Mouse (Mus musculus) hindbrain, embryonic 13.5 days (tissue): ENCODE data around the gene Olfr1395. TPM values are rescaled to one million over a fixed set of nuclear protein-coding genes. Genes with fewer than 3 reads are reported as not detected.
"Not testable (repeated sequence)": the region's sequence is repeated elsewhere in the genome, so short reads cannot be mapped to it uniquely, and the experiment has no call there.

ENCODE experiments used
- ATAC-seq: fragments of 200-750 bp; cut with Nextera tagmentation; 2 replicates; pipeline ENCODE4 v1.8.0; 2017; ENCODE audit warnings: moderate TSS enrichment; ENCODE audit not compliant: low FRiP score
- H3K27ac ChIP-seq: fragments of 300-500 bp; sonication (generic); 2 replicates; pipeline ENCODE4 v1.5.1; 2015; ENCODE audit warnings: inconsistent platforms, mild to moderate bottlenecking, moderate library complexity
- H3K27me3 ChIP-seq: fragments of 300-500 bp; sonication (generic); 2 replicates; pipeline ENCODE4 v1.6.1; 2015; ENCODE audit warnings: mild to moderate bottlenecking, inconsistent platforms
- H3K36me3 ChIP-seq: fragments of 300-500 bp; sonication (generic); 2 replicates; pipeline ENCODE4 v1.6.1; 2015; ENCODE audit warnings: mild to moderate bottlenecking, inconsistent platforms
- H3K4me1 ChIP-seq: fragments of 300-500 bp; sonication (generic); replicated peaks from 2 replicates; pipeline ENCODE4 v1.6.1; 2015; ENCODE audit warnings: inconsistent platforms
- H3K4me2 ChIP-seq: fragments of 300-500 bp; sonication (generic); 2 replicates; pipeline ENCODE4 v1.6.1; 2015; ENCODE audit warnings: inconsistent platforms, mild to moderate bottlenecking, moderate library complexity
- H3K4me3 ChIP-seq: fragments of 300-500 bp; sonication (generic); 2 replicates; pipeline ENCODE4 v1.5.1; 2015; ENCODE audit warnings: mild to moderate bottlenecking, inconsistent platforms
- H3K9ac ChIP-seq: fragments of 300-500 bp; sonication (generic); 2 replicates; pipeline ENCODE4 v1.6.1; 2015; ENCODE audit warnings: mild to moderate bottlenecking, inconsistent platforms
- H3K9me3 ChIP-seq: fragments of 300-500 bp; sonication (generic); 2 replicates; pipeline ENCODE4 v1.6.1; 2016; ENCODE audit warnings: inconsistent platforms
- WGBS: fragments of 180-500 bp; shearing (Covaris S2); methylation state at CpG from one replicate; pipeline ENCODE4 v1.1.7; 2015; 5-methylcytosine and 5-hydroxymethylcytosine counted together
- polyA plus RNA-seq: library from polyadenylated mRNA; unstranded; fragments of >200 nt; fragmentation: Nextera tagmentation; extraction: Ambion mirVana; gene quantifications from 2 replicates; pipeline ENCODE4 v1.2.1, GENCODE M21; 2015

The Olfr1395 gene
- polyA plus RNA-seq, 1 experiment from 2014 or later: not detected

DNA sequence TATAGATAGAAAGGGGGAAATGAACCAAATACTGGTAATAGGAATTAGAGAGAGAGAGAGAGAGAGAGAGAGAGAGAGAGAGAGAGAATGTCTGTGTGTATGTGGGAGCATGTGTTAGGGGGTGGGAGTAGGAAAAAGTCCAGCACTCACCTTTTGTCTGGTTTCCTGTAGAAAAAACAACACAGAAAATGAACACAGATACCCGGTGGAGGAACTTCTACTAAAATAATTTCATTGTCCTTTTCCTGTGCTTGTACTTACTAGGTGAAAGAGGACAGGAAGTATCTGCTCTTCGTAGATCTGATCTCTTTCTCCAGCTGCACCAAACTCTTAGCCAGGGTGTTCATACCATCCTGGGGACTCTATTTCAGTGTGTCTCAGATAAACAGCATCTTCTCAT is 27.9 kb upstream of the Olfr1395 start:
- Histone ChIP-seq H3K27ac (no peak overlapping the region), H3K4me2 (no peak overlapping the region), H3K9ac (no peak overlapping the region), H3K9me3 (no peaks in the 10 kb centered on the region), H3K36me3 (no peaks in the 10 kb centered on the region), H3K4me1 (no peaks in the 10 kb centered on the region), H3K4me3 (no peak overlapping the region), H3K27me3 (no peaks in the 10 kb centered on the region)
- WGBS: 73% methylated on average over 2 of the region's 2 CpGs
- ATAC-seq: no peak

DNA sequence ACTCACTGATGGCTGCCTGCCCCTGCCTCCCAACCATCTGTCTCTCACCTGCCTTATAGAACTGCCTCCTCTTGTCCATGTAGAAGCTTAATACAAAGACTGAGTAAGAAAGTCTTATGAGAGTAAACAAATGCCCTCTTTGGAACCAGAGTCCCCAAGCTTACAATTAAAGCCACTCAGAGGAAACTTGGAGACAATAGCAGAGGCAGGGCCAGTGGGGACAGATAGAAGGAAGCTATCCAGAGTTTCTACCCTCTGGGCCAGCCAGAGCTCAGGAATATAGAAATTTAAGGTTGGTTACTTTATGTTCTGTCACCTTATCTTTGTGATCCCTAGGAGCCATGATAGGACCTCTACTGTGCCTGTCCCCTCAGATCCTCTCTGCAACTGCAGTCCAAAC is 27.3 kb upstream of the Olfr1395 start, which contains the start of gene Olfr1396:
Gene Olfr1396, minus strand, starts transcription at position 101 of the 400 bp plus-strand sequence.
- Histone ChIP-seq H3K4me3 (no peak within 1 kb of the TSS), H3K27ac (no peak within 1 kb of the TSS), H3K9ac (no peak within 1 kb of the TSS), H3K36me3 (no peaks in the 10 kb centered on the region), H3K4me1 (no peaks in the 10 kb centered on the region), H3K4me2 (no peak within 1 kb of the TSS), H3K9me3 (no peaks in the 10 kb centered on the region), H3K27me3 (no peaks in the 10 kb centered on the region)
- ATAC-seq: no peak

DNA sequence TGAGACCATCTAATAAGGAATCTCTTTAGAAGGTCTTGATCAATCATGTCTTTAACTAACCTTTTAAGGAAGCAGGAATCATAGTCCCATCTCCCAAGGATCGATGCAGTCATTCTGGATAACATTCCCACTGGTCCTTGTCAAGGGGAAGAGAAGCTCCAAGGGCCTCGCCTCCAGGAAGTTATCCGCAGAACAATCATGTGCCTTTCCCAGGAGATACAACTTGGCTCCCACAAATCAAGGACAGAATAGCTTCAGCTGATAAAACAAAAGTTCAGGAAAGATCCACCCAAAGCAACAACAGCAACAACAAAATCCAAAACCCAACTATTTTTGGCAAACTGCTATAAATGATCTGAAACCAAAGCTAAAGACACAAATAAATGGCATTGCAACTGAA is 22.4 kb upstream of the Olfr1395 start:
- Histone ChIP-seq H3K36me3 (no peaks in the 10 kb centered on the region), H3K4me1 (no peaks in the 10 kb centered on the region), H3K4me3 (no peak overlapping the region), H3K9ac (no peak overlapping the region), H3K9me3 (no peaks in the 10 kb centered on the region), H3K4me2 (no peak overlapping the region), H3K27ac (no peak overlapping the region), H3K27me3 (no peaks in the 10 kb centered on the region)
- WGBS: 95% methylated on average over 3 of the region's 3 CpGs
- ATAC-seq: no peak

DNA sequence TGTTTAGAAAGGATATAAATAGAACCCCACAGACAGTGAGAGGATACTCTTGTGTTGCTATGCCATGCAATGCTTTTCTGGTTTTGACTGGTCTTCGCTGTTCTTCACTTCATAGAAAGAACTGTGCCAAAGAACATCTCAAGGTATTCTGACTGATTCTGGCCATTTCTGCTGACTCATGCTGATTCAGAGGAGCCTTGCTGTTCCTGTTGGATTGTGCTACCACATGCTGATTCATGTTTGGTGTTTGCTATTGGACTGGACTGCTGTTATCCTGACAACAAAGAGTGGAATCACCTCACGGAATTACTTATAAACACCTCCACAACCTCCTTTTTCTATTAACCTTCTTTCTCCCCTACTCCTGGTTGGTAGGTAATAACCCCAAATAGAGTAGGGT is 17.9 kb upstream of the Olfr1395 start:
- Histone ChIP-seq H3K9me3 (no peaks in the 10 kb centered on the region), H3K9ac (no peak overlapping the region), H3K4me2 (no peak overlapping the region), H3K27me3 (no peaks in the 10 kb centered on the region), H3K27ac (no peak overlapping the region), H3K4me1 (no peaks in the 10 kb centered on the region), H3K4me3 (no peak overlapping the region), H3K36me3 (no peaks in the 10 kb centered on the region)
- no peak for ATAC-seq
- WGBS: 91% methylated on average over 2 of the region's 2 CpGs

DNA sequence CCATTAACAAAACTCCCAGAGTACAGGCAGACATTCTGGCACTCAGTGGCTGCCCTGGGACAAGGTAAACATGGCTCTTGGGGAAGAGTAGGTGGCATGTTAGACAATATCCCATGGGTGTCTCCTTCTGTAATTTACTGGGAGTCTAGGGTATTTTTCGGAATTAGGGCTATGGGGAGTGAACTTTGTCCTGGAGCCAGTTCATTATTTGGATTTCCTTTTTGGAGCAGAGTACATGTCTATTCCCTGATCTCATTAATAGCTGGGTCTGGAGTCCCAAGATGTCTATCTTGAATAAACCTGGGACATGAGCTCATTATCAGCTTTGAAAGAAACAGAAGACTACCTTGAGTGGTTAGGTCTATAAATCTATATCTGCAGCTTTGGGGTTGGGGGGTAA is 12.0 kb downstream of the Olfr1395 start, which contains the start of gene Olfr1394:
Gene Olfr1394, plus strand, starts transcription at position 301 of the 400 bp plus-strand sequence.
- ATAC-seq: no peak
- Histone ChIP-seq H3K9me3 (no peaks in the 10 kb centered on the region), H3K36me3 (no peaks in the 10 kb centered on the region), H3K4me1 (no peaks in the 10 kb centered on the region), H3K27ac (no peak within 1 kb of the TSS), H3K4me2 (no peak within 1 kb of the TSS), H3K9ac (no peak within 1 kb of the TSS), H3K27me3 (no peaks in the 10 kb centered on the region), H3K4me3 (no peak within 1 kb of the TSS)
- WGBS: 98% methylated on average over 1 of the region's 1 CpGs

DNA sequence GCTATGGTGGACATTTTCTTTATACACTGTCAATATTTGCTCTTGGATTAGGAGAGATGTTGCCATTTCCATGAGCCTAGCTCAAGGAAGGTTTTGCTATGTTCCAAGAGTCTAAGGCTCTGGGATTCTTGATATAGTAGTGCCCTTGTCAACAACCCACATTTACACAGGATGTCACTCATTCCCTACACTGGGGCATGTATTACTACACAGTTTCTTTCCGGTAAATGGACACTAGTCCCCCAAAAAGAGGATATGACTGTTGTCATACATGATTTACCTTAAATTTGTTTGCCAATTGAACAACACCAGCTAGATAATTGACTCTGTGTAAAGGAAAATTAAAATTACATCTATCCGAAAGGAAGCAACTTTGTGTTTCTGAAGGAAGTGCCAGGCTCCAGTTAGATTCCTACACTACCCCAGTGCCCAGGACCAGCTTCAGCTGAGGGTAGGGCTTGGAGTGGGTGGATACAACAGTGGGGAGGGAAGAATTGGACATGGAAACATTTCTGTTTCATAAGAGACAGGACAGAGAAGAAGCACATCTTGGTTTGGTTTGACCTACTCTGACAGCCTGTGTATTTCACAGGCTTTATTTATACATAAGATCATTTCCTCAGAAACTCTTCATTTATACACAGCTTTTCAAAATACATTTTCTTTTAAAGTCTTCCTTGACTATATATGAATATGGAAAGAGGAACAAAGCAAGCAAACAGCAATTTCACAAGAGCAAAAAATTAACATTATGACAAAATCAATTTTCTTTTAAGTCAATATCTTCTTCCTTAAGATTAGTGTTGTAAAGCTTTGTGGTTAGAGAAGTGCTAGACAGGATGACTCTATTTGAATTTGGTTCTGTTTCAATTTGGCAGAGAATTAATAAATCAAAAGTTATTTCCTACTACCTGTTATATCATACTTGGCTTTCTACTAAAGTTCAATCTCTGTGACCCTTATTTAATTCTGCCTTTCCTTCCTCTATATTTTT is 15.0 kb downstream of the Olfr1395 start:
- Histone ChIP-seq H3K9me3 (no peaks in the 10 kb centered on the region), H3K4me1 (no peaks in the 10 kb centered on the region), H3K4me3 (no peak overlapping the region), H3K4me2 (no peak overlapping the region), H3K27ac (no peak overlapping the region), H3K36me3 (no peaks in the 10 kb centered on the region), H3K9ac (no peak overlapping the region), H3K27me3 (no peaks in the 10 kb centered on the region)
- WGBS: 93% methylated on average over 2 of the region's 2 CpGs
- no peak for ATAC-seq

DNA sequence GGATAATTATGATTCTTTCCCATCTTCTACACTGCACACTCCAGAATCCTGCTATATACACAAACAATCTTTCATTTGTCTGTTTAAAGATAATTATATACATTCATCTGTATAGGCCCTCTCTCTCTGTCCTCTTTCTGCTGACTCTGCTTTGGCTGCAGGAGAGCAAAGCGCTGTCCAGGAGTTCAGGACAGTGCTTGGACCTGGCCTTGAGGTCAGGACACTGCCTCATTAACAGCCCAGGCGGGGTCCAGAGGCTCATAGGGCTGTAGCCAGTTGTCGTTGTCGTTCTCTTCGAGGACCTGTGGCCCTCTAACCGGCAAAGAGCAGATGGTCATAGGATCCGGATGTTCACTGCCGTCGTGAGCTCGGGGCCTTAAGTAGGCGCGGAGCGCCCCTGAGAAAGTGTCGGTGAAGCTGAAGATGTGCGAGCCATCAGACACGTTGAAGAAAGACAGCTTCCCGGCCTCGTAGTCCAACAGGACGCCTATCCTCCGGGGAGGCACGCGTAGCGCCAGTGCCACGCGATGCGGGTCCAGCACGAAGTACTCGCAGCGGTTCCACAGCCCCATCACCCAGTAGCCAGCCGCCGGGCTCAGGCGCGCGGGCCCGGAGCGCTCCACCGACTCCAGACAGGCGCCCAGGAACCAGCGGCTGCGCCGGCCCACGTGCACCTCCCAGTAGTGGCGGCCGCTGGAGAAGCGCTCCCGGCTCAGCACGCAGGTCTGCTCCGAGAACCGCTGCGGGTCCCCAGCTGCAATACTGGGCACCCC is 27.0 kb downstream of the Olfr1395 start:
- Histone ChIP-seq H3K9ac (peak overlapping the region; percentile 68), H3K4me1 (peaks cover 9% of the 10 kb centered on the region), H3K4me2 (peak overlapping the region; percentile 77), H3K27me3 (peaks cover 31% of the 10 kb centered on the region), H3K36me3 (no peaks in the 10 kb centered on the region), H3K27ac (no peak overlapping the region), H3K4me3 (peak overlapping the region; percentile 44), H3K9me3 (peaks cover 9% of the 10 kb centered on the region)
- peak; percentile 90 for ATAC-seq
- 5% methylated on average over 50 of the region's 50 CpGs for WGBS

DNA sequence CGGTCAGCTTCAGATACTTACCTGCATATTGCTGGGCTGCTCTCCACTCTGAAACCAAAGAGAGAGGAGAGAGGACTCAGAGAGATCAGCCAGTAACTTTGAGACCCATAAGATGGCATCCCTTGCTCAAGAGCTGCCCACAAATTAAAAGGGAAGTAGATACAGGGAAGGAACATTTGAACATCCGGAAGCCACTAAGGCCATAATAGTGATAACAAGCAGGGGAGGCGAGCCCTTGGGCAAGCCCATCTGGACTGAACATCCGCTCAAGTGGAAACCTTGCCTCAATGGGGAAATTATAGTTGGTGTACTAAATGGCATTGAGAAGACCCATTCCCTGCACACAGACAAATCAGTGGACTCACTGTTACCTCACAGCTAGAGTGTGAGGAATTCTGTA is 28.5 kb downstream of the Olfr1395 start:
- Histone ChIP-seq H3K4me2 (no peak overlapping the region), H3K4me1 (peaks cover 9% of the 10 kb centered on the region), H3K36me3 (no peaks in the 10 kb centered on the region), H3K9ac (no peak overlapping the region), H3K4me3 (no peak overlapping the region), H3K27ac (no peak overlapping the region), H3K27me3 (peaks cover 31% of the 10 kb centered on the region), H3K9me3 (peaks cover 9% of the 10 kb centered on the region)
- ATAC-seq: no peak
- WGBS: 93% methylated on average over 4 of the region's 4 CpGs

DNA sequence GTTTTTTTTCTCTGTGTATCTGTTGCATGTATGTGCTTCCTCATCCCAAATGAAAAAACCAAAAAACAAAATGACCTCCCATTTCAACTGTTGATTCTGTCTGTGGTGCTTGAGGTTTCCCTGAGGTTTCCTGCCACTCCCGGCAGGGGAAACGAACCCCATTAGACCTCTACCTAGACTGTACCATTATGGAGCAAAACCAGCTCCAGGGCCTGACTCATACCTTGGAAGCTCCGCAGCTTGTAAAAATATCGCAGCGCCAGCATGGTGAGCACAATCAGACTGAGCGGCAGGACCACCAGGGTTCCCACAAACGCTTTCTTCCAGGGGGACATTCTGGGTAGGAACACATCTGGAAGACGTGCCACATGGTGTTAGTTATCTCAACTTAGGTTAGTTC is 33.3 kb downstream of the Olfr1395 start:
- Histone ChIP-seq H3K4me1 (no peaks in the 10 kb centered on the region), H3K36me3 (no peaks in the 10 kb centered on the region), H3K27me3 (peaks cover 5% of the 10 kb centered on the region), H3K9ac (no peak overlapping the region), H3K4me3 (no peak overlapping the region), H3K27ac (no peak overlapping the region), H3K9me3 (no peaks in the 10 kb centered on the region), H3K4me2 (no peak overlapping the region)
- no peak for ATAC-seq
- WGBS: 93% methylated on average over 8 of the region's 8 CpGs

DNA sequence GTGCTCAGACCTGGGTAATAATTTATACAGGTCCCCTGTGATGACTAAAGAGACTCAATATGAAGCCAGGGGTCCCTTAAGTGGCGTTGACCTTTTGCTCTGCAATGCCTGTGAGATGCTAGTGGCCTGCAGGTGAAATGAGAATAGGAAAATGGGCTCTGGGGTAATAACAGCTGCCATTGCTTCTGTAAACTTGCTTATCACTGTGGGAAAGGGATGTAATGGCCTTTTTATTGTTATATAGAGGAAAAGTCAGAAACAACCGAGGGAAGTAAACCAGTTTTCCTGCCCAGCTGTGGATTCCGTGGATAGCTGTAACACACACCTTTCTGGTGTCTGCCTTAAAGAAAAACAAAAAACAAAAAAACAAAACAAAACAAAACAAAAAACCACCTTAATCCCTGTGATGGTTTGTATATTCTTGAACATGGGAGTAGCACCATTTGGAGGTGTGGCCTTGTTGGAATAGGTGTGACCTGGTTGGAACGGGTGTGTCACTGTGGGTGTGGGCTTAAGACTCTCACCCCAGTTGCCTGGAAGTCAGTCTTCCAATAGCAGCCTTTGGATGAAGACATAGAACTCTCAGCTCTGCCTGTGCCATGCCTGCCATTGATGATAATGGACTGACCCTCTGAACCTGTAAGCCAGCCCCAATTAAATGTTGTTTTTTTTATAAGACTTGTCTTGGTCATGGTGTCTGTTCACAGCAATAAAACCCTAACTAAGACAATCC is 34.1 kb downstream of the Olfr1395 start:
- not testable (repeated sequence) for H3K27me3 ChIP-seq, H3K4me1 ChIP-seq, H3K9ac ChIP-seq, H3K9me3 ChIP-seq, H3K36me3 ChIP-seq, H3K4me2 ChIP-seq, H3K27ac ChIP-seq, ATAC-seq, H3K4me3 ChIP-seq
- 85% methylated on average over 4 of the region's 4 CpGs for WGBS

DNA sequence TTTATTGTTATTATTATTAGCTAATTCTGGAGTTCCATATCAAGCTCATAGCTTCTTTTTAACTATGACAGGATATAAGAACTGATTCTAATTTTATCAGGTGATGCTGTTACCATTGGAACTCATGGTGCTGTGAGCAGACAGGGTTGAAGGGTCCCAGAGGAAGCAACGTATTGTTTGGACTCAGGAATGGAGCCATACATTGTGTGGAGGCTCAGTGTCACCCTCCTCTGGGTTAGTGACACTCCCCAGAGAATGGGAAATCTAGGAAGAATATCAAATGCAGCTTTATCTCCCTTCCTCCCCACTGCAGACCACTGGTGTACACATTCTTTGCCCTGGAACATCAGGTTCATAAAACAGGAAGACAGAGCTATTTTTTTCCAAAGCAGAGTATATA is 41.1 kb downstream of the Olfr1395 start:
- Histone ChIP-seq H3K27me3 (no peaks in the 10 kb centered on the region), H3K27ac (no peak overlapping the region), H3K4me3 (no peak overlapping the region), H3K4me2 (no peak overlapping the region), H3K4me1 (no peaks in the 10 kb centered on the region), H3K36me3 (no peaks in the 10 kb centered on the region), H3K9ac (no peak overlapping the region), H3K9me3 (no peaks in the 10 kb centered on the region)
- whole genome bisulfite sequencing: 77% methylated on average over 1 of the region's 1 CpGs
- no peak for ATAC-seq

DNA sequence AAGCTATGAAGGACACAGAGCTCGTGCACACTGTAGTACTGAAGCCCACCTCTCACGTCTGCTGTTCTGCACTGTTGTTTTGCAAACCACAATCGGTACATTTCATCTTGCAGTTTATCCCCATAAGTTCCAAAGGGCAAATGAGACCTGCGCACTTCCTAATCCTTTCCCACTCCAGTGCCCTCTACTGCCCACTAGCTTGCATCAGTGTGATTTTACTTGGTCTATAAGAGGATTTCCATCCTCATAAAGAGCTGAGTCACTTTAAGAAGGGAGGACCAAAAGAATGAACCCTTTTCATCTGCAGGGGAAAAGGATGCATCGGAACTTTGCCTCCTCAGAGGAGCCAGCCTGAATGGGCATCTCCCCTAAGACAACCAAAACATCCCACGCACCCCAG is 44.4 kb downstream of the Olfr1395 start:
- WGBS: 84% methylated on average over 6 of the region's 6 CpGs

More for the DNA sequence above, 44.4 kb downstream of the Olfr1395 start:
- Histone ChIP-seq H3K27me3 (no peaks in the 10 kb centered on the region), H3K36me3 (no peaks in the 10 kb centered on the region), H3K4me1 (no peaks in the 10 kb centered on the region), H3K27ac (no peak overlapping the region), H3K4me3 (no peak overlapping the region), H3K9ac (no peak overlapping the region), H3K4me2 (no peak overlapping the region), H3K9me3 (no peaks in the 10 kb centered on the region)
- ATAC-seq: no peak
